ENCODE assay signal across 12 mouse cellular contexts in genomic region chr14:21522312-21522978, GRCm38 (mm10). TPM values are rescaled to one million over a fixed set of nuclear protein-coding genes. Genes with fewer than 3 reads are reported as not detected.
DNase-seq lines count a peak whose midpoint lies in the region; ATAC-seq lines count a peak whose summit lies in the region.
"Had no signal": no experiment of that assay in that cellular context is flagged by ENCODE, and none has a peak within 500 bp of the region (broad histone marks: within the 10 kb centered on the region; RNA-seq: fewer than 3 reads in every experiment).

No protein-coding gene starts in this region.

- no peak overlapping the region for H3K9ac ChIP-seq in heart, embryonic 12.5 days
- H3K9ac ChIP-seq in limb, embryonic 13.5 days, result no peak overlapping the region
- H3K9ac ChIP-seq in stomach, embryonic 16.5 days (ENCODE audit: low read length), result no peak overlapping the region
- H3K9ac ChIP-seq: forebrain, embryonic 15.5 days; neural tube, embryonic 15.5 days had no signal

- no peak for DNase-seq in heart, postnatal 4 days
- no peak for DNase-seq in limb, embryonic 10.5 days (ENCODE audit: low spot score)
- DNase-seq in lung, adult 18-20 months, result peak; percentile 42 to 70
- DNase-seq in adrenal gland, adult 8-10 months, result no peak
- no peak for DNase-seq in thymus, postnatal 10 days (ENCODE audit: low spot score in 2 of 2)

- no peak for ATAC-seq in heart, embryonic 12.5 days (ENCODE audit: insufficient number of reproducible peaks, low FRiP score)
- no peak for ATAC-seq in limb, embryonic 13.5 days (ENCODE audit: low FRiP score, low read depth)
- ATAC-seq in stomach, embryonic 16.5 days (ENCODE audit: insufficient read depth, low FRiP score), result no peak
- ATAC-seq: forebrain, embryonic 15.5 days had no signal

- H3K4me3 ChIP-seq in heart, embryonic 12.5 days, result no peak overlapping the region
- H3K4me3 ChIP-seq in limb, embryonic 13.5 days, result no peak overlapping the region
- H3K4me3 ChIP-seq in limb, embryonic 10.5 days, result no peak overlapping the region
- H3K4me3 ChIP-seq in stomach, embryonic 16.5 days (replicated peaks; ENCODE audit: low read length), result no peak overlapping the region
- H3K4me3 ChIP-seq: forebrain, embryonic 15.5 days; hindbrain, embryonic 10.5 days; neural tube, embryonic 15.5 days had no signal

- peak overlapping the region; percentile 46 for H3K4me2 ChIP-seq in heart, embryonic 12.5 days
- 0 out of 2 replicates have a peak overlapping the region, but pooled peaks have one; percentile 3 for H3K4me2 ChIP-seq in limb, embryonic 13.5 days (replicated peaks)
- H3K4me2 ChIP-seq in stomach, embryonic 16.5 days (ENCODE audit: low read depth, low read length), result no peak overlapping the region
- H3K4me2 ChIP-seq: forebrain, embryonic 15.5 days; midbrain, embryonic 11.5 days; neural tube, embryonic 15.5 days had no signal

- H3K27me3 ChIP-seq in heart, embryonic 12.5 days (replicated peaks), result no peaks in the 10 kb centered on the region
- H3K27me3 ChIP-seq in limb, embryonic 13.5 days, result no peaks in the 10 kb centered on the region
- H3K27me3 ChIP-seq in limb, embryonic 10.5 days (ENCODE audit: low read depth, poor library complexity, severe bottlenecking), result no peaks in the 10 kb centered on the region
- H3K27me3 ChIP-seq in stomach, embryonic 16.5 days (ENCODE audit: control insufficient read depth, insufficient read depth, low read length), result no peaks in the 10 kb centered on the region
- H3K27me3 ChIP-seq: forebrain, embryonic 15.5 days; neural tube, embryonic 15.5 days had no signal

- WGBS in heart, embryonic 12.5 days, result 60% methylated on average over 16 of the region's 16 CpGs
- 83% methylated on average over 16 of the region's 16 CpGs for WGBS in limb, embryonic 13.5 days
- 90% methylated on average over 16 of the region's 16 CpGs for whole genome bisulfite sequencing in limb, embryonic 10.5 days
- WGBS in stomach, embryonic 16.5 days, result 85% methylated on average over 16 of the region's 16 CpGs

- peaks cover 60% of the 10 kb centered on the region for H3K4me1 ChIP-seq in heart, embryonic 12.5 days (replicated peaks)
- H3K4me1 ChIP-seq in limb, embryonic 13.5 days, result peaks cover 63% of the 10 kb centered on the region
- peaks cover 48% of the 10 kb centered on the region for H3K4me1 ChIP-seq in limb, embryonic 10.5 days
- H3K4me1 ChIP-seq in stomach, embryonic 16.5 days (ENCODE audit: control insufficient read depth, insufficient read depth, low read length), result peaks cover 27% of the 10 kb centered on the region

- no peak overlapping the region for H3K27ac ChIP-seq in heart, embryonic 12.5 days (ENCODE audit: poor library complexity, severe bottlenecking)
- H3K27ac ChIP-seq in limb, embryonic 13.5 days, result no peak overlapping the region
- H3K27ac ChIP-seq in limb, embryonic 10.5 days, result no peak overlapping the region
- H3K27ac ChIP-seq in stomach, embryonic 16.5 days (ENCODE audit: low read length), result peak overlapping the region; percentile 75; the same call in 1 of the 2 replicates

- no peaks in the 10 kb centered on the region for H3K9me3 ChIP-seq in heart, embryonic 12.5 days (replicated peaks)
- H3K9me3 ChIP-seq in limb, embryonic 13.5 days, result no peaks in the 10 kb centered on the region
- H3K9me3 ChIP-seq in limb, embryonic 10.5 days (replicated peaks), result no peaks in the 10 kb centered on the region
- H3K9me3 ChIP-seq in stomach, embryonic 16.5 days (replicated peaks; ENCODE audit: control insufficient read depth, low read length), result no peaks in the 10 kb centered on the region
- H3K9me3 ChIP-seq: forebrain, embryonic 15.5 days; hindbrain, embryonic 10.5 days; neural tube, embryonic 15.5 days had no signal

- peaks cover 6% of the 10 kb centered on the region for H3K36me3 ChIP-seq in heart, embryonic 12.5 days
- peaks cover 24% of the 10 kb centered on the region for H3K36me3 ChIP-seq in limb, embryonic 13.5 days
- peaks cover 32% of the 10 kb centered on the region for H3K36me3 ChIP-seq in limb, embryonic 10.5 days
- peaks cover 2% of the 10 kb centered on the region; the same call in 1 of the 2 replicates for H3K36me3 ChIP-seq in stomach, embryonic 16.5 days (ENCODE audit: control insufficient read depth, insufficient read depth, low read length)

RNA-seq across cellular contexts. Expression of gene Kat6b, which starts 41.2 kb away (rescaled TPM):
- 12.2 and 15.9 TPM in 2 replicates for polyA plus RNA-seq in heart, embryonic 12.5 days (2016; fragmentation: Nextera tagmentation; extraction: Ambion mirVana)
- total RNA-seq in heart, postnatal 4 days (2021), result 10 to 100 TPM; 38.7 to 39.5 TPM
- 30.7 and 31.4 TPM in 2 replicates for polyA plus RNA-seq in limb, embryonic 13.5 days (2015; fragmentation: Nextera tagmentation; extraction: Ambion mirVana)
- polyA plus RNA-seq in limb, embryonic 10.5 days (2016; fragmentation: Nextera tagmentation; extraction: Ambion mirVana), result 14.5 and 19.6 TPM in 2 replicates
- polyA plus RNA-seq in stomach, embryonic 16.5 days (2015; fragmentation: Nextera tagmentation; extraction: Ambion mirVana), result 12.5 TPM in 2 replicates
- total RNA-seq in adrenal gland, adult 8-10 months (2022), result 10 to 100 TPM; 45.4 to 64.1 (median 52.1) TPM

Comparison
In these comparisons a context has a peak if more than half of its experiments do, and no peak if none do; other contexts are left out.
1. DNase-seq: peak in lung, adult 18-20 months (2 of 2); none in heart, postnatal 4 days (single experiment), limb, embryonic 10.5 days (single experiment), adrenal gland, adult 8-10 months (single experiment) and thymus, postnatal 10 days (0 of 2).